Mouse (Mus musculus): Measurements from ENCODE around the gene Nemp1. TPM values are rescaled to one million over a fixed set of nuclear protein-coding genes. Genes with fewer than 3 reads are reported as not detected.

Nemp1 gene
- polyA plus RNA-seq, 1 experiment from 2014 or later = 8.3 TPM

Other genes with a start within 250 kb of the Nemp1 start
- 0.46 and 0.84 TPM in 2 replicates for gene Stac3, start 165.2 kb upstream of the Nemp1 start, polyA plus RNA-seq (2015; fragmentation: Nextera tagmentation; extraction: Ambion mirVana)
- 59.8 and 72.0 TPM in 2 replicates for gene Ndufa4l2, start 151.9 kb upstream of the Nemp1 start, polyA plus RNA-seq (2015; fragmentation: Nextera tagmentation; extraction: Ambion mirVana)
- 127 and 132 TPM in 2 replicates for gene Shmt2, start 144.5 kb upstream of the Nemp1 start, polyA plus RNA-seq (2015; fragmentation: Nextera tagmentation; extraction: Ambion mirVana)
- gene Nxph4, start 132.3 kb upstream of the Nemp1 start, polyA plus RNA-seq (2015; fragmentation: Nextera tagmentation; extraction: Ambion mirVana) = 1.2 and 1.4 TPM in 2 replicates
- gene Lrp1, start 45.8 kb upstream of the Nemp1 start, polyA plus RNA-seq (2015; fragmentation: Nextera tagmentation; extraction: Ambion mirVana) = 33.4 and 34.4 TPM in 2 replicates
- 36.1 and 36.7 TPM in 2 replicates for gene Stat6, start 23.9 kb upstream of the Nemp1 start, polyA plus RNA-seq (2015; fragmentation: Nextera tagmentation; extraction: Ambion mirVana)
- gene Nab2, start 1.7 kb downstream of the Nemp1 start, polyA plus RNA-seq (2015; fragmentation: Nextera tagmentation; extraction: Ambion mirVana) = 10.9 and 12.7 TPM in 2 replicates
- 0.21 and 1.8 TPM in 2 replicates for gene Myo1a, start 38.3 kb downstream of the Nemp1 start, polyA plus RNA-seq (2015; fragmentation: Nextera tagmentation; extraction: Ambion mirVana)
- 0.74 TPM in 1 of 2 replicates, not detected in the other for gene Tac2, start 57.6 kb downstream of the Nemp1 start, polyA plus RNA-seq (2015; fragmentation: Nextera tagmentation; extraction: Ambion mirVana)
- 1.4 and 1.6 TPM in 2 replicates for gene Zbtb39, start 72.6 kb downstream of the Nemp1 start, polyA plus RNA-seq (2015; fragmentation: Nextera tagmentation; extraction: Ambion mirVana)
- 16.1 and 19.0 TPM in 2 replicates for gene Gpr182, start 84.8 kb downstream of the Nemp1 start, polyA plus RNA-seq (2015; fragmentation: Nextera tagmentation; extraction: Ambion mirVana)
- gene Rdh1, start 92.8 kb downstream of the Nemp1 start, polyA plus RNA-seq (2015; fragmentation: Nextera tagmentation; extraction: Ambion mirVana) = not detected in 2 replicates
- not detected in 2 replicates for gene Rdh16f1, start 92.9 kb downstream of the Nemp1 start, polyA plus RNA-seq (2015; fragmentation: Nextera tagmentation; extraction: Ambion mirVana)
- 0.09 and 0.24 TPM in 2 replicates for gene Rdh9, start 109.5 kb downstream of the Nemp1 start, polyA plus RNA-seq (2015; fragmentation: Nextera tagmentation; extraction: Ambion mirVana)
- gene Rdh16, start 134.3 kb downstream of the Nemp1 start, polyA plus RNA-seq (2015; fragmentation: Nextera tagmentation; extraction: Ambion mirVana) = not detected in 2 replicates
- gene Rdh19, start 183.0 kb downstream of the Nemp1 start, polyA plus RNA-seq (2015; fragmentation: Nextera tagmentation; extraction: Ambion mirVana) = not detected in 2 replicates
- gene Rdh16f2, start 199.6 kb downstream of the Nemp1 start, polyA plus RNA-seq (2015; fragmentation: Nextera tagmentation; extraction: Ambion mirVana) = not detected in 2 replicates
- not detected in 2 replicates for gene Rdh7, start 221.9 kb downstream of the Nemp1 start, polyA plus RNA-seq (2015; fragmentation: Nextera tagmentation; extraction: Ambion mirVana)
- gene Sdr9c7, start 231.6 kb downstream of the Nemp1 start, polyA plus RNA-seq (2015; fragmentation: Nextera tagmentation; extraction: Ambion mirVana) = not detected in 2 replicates

Data from heart, embryonic 16.5 days (tissue).